Mouse (Mus musculus) heart, adult 11 months (tissue): ENCODE data around the gene Sec22b.
A peak's percentile ranks its signal among the peaks of the same experiment; 100 is the strongest.

Experiments used
- DNase-seq: peaks from one replicate; pipeline ENCODE4 v3.0.0; 2022

Sec22b gene

GRCm38 (mm10) chr3:97941440-97942259 lies 40.7 kb downstream of the Sec22b start:
- DNase-seq, result peak; percentile 81

GRCm38 (mm10) chr3:97942260-97942950 lies 41.4 kb downstream of the Sec22b start:
- DNase-seq, result peak; percentile 93

GRCm38 (mm10) chr3:97944462-97944861 lies 43.5 kb downstream of the Sec22b start:
- DNase-seq, result peak; percentile 90

- peak; percentile 83 for DNase-seq
Observed at GRCm38 (mm10) chr3:97946439-97946838, 45.4 kb downstream of the Sec22b start.

- DNase-seq, result no peak
Observed at GRCm38 (mm10) chr3:97948518-97948917, 47.5 kb downstream of the Sec22b start.

GRCm38 (mm10) chr3:97949946-97950345 lies 49.0 kb downstream of the Sec22b start:
- no peak for DNase-seq

GRCm38 (mm10) chr3:97951134-97951533 lies 50.1 kb downstream of the Sec22b start:
- peak; percentile 70 for DNase-seq

GRCm38 (mm10) chr3:97953196-97953595 lies 52.2 kb downstream of the Sec22b start:
- no peak for DNase-seq

GRCm38 (mm10) chr3:97956322-97956721 lies 55.3 kb downstream of the Sec22b start:
- peak; percentile 83 for DNase-seq

GRCm38 (mm10) chr3:97956926-97957325 lies 55.9 kb downstream of the Sec22b start:
- no peak for DNase-seq

- DNase-seq, result no peak
Observed at GRCm38 (mm10) chr3:97960783-97961594, 60.0 kb downstream of the Sec22b start.

GRCm38 (mm10) chr3:97961962-97962361 lies 61.0 kb downstream of the Sec22b start:
- no peak for DNase-seq

GRCm38 (mm10) chr3:97964878-97965353 lies 63.9 kb downstream of the Sec22b start:
- DNase-seq, result peak; percentile 98

- no peak for DNase-seq
Observed at GRCm38 (mm10) chr3:97967627-97968026, 66.6 kb downstream of the Sec22b start.

GRCm38 (mm10) chr3:97968191-97968590 lies 67.2 kb downstream of the Sec22b start:
- DNase-seq, result no peak

GRCm38 (mm10) chr3:97969019-97969418 lies 68.0 kb downstream of the Sec22b start:
- no peak for DNase-seq

GRCm38 (mm10) chr3:97971117-97971516 lies 70.1 kb downstream of the Sec22b start:
- peak; percentile 95 for DNase-seq

- no peak for DNase-seq
Observed at GRCm38 (mm10) chr3:97972200-97972599, 71.2 kb downstream of the Sec22b start.

GRCm38 (mm10) chr3:97972707-97973106 lies 71.7 kb downstream of the Sec22b start:
- no peak for DNase-seq
